Mouse (Mus musculus) c-Kit-positive CD71-negative TER-119-negative erythroid progenitor cells, embryonic 14.5 days (primary cell): ENCODE results near the gene Ppp1r14c.
"Not testable (repeated sequence)": the region's sequence is repeated elsewhere in the genome, so short reads cannot be mapped to it uniquely, and the experiment has no call there.

Experiments used
- DNase-seq: peaks from one replicate; pipeline ENCODE4 v3.0.0-alpha.2; 2013; ENCODE audit warnings: low read depth

Ppp1r14c gene

GRCm38 (mm10) chr10:3402284-3402683 lies 36.4 kb downstream of the Ppp1r14c start:
- no peak for DNase-seq

GRCm38 (mm10) chr10:3403416-3404137 lies 37.7 kb downstream of the Ppp1r14c start:
- no peak for DNase-seq

GRCm38 (mm10) chr10:3404362-3404761 lies 38.5 kb downstream of the Ppp1r14c start:
- no peak for DNase-seq

GRCm38 (mm10) chr10:3406280-3406679 lies 40.4 kb downstream of the Ppp1r14c start:
- no peak for DNase-seq

- no peak for DNase-seq
These were observed 42.3 kb downstream of the Ppp1r14c start for GRCm38 (mm10) chr10:3408036-3408661.

GRCm38 (mm10) chr10:3408699-3409098 lies 42.8 kb downstream of the Ppp1r14c start:
- DNase-seq = no peak

GRCm38 (mm10) chr10:3411222-3411621 lies 45.4 kb downstream of the Ppp1r14c start:
- DNase-seq = no peak

- DNase-seq = no peak
These were observed 45.8 kb downstream of the Ppp1r14c start for GRCm38 (mm10) chr10:3411639-3412038.

GRCm38 (mm10) chr10:3414813-3415212 lies 49.0 kb downstream of the Ppp1r14c start:
- DNase-seq = no peak

GRCm38 (mm10) chr10:3416565-3416964 lies 50.7 kb downstream of the Ppp1r14c start:
- no peak for DNase-seq

GRCm38 (mm10) chr10:3417408-3417807 lies 51.6 kb downstream of the Ppp1r14c start:
- no peak for DNase-seq

- DNase-seq = no peak
These were observed 58.2 kb downstream of the Ppp1r14c start for GRCm38 (mm10) chr10:3424016-3424415.

GRCm38 (mm10) chr10:3427689-3428399 lies 62.0 kb downstream of the Ppp1r14c start:
- no peak for DNase-seq

- DNase-seq = no peak
These were observed 69.1 kb downstream of the Ppp1r14c start for GRCm38 (mm10) chr10:3434848-3435474.

- no peak for DNase-seq
These were observed 75.0 kb downstream of the Ppp1r14c start for GRCm38 (mm10) chr10:3440722-3441471.

GRCm38 (mm10) chr10:3446748-3447147 lies 80.9 kb downstream of the Ppp1r14c start:
- not testable (repeated sequence) for DNase-seq

GRCm38 (mm10) chr10:3448699-3449098 lies 82.8 kb downstream of the Ppp1r14c start:
- DNase-seq = no peak

GRCm38 (mm10) chr10:3451930-3452329 lies 86.1 kb downstream of the Ppp1r14c start:
- no peak for DNase-seq

- no peak for DNase-seq
These were observed 87.1 kb downstream of the Ppp1r14c start for GRCm38 (mm10) chr10:3452822-3453475.

GRCm38 (mm10) chr10:3458686-3459085 lies 92.8 kb downstream of the Ppp1r14c start:
- DNase-seq = no peak

- DNase-seq = no peak
These were observed 95.0 kb downstream of the Ppp1r14c start for GRCm38 (mm10) chr10:3460841-3461240.
